Mouse (Mus musculus) kidney, embryonic 15.5 days (tissue): ENCODE measurements at regions not wholly inside any gene's neighbourhood (a gene's known extent, or its start where the extent isn't known, plus 50 kb on each side); places are given as distances from the start of the nearest gene placed in this dataset.

Source experiments
- ATAC-seq: fragments of 200-750 bp; cut with Nextera tagmentation; replicated peaks from 2 replicates; pipeline ENCODE4 v1.8.0; 2017; ENCODE audit warnings: moderate TSS enrichment; ENCODE audit not compliant: low FRiP score
- H3K27ac ChIP-seq: fragments of 300-500 bp; sonication (generic); 2 replicates; pipeline ENCODE4 v1.5.1; 2015; ENCODE audit warnings: mild to moderate bottlenecking, inconsistent platforms
- H3K27me3 ChIP-seq: fragments of 300-500 bp; sonication (generic); 2 replicates; pipeline ENCODE4 v1.6.1; 2015; ENCODE audit warnings: inconsistent platforms
- H3K36me3 ChIP-seq: fragments of 300-500 bp; sonication (generic); 2 replicates; pipeline ENCODE4 v1.6.1; 2015; ENCODE audit warnings: inconsistent platforms
- H3K4me1 ChIP-seq: fragments of 300-500 bp; sonication (generic); 2 replicates; pipeline ENCODE4 v1.6.1; 2015; ENCODE audit warnings: inconsistent platforms
- H3K4me2 ChIP-seq: fragments of 300-500 bp; sonication (generic); 2 replicates; pipeline ENCODE4 v1.6.1; 2015; ENCODE audit warnings: moderate library complexity, mild to moderate bottlenecking, inconsistent platforms
- H3K4me3 ChIP-seq: fragments of 300-500 bp; sonication (generic); replicated peaks from 2 replicates; pipeline ENCODE4 v1.5.1; 2015; ENCODE audit warnings: mild to moderate bottlenecking, inconsistent platforms
- H3K9ac ChIP-seq: fragments of 300-500 bp; sonication (generic); 2 replicates; pipeline ENCODE4 v1.6.1; 2015; ENCODE audit warnings: mild to moderate bottlenecking, inconsistent platforms
- H3K9me3 ChIP-seq: fragments of 300-500 bp; sonication (generic); replicated peaks from 2 replicates; pipeline ENCODE4 v1.6.1; 2016; ENCODE audit warnings: inconsistent platforms
- WGBS: fragments of 180-500 bp; shearing (Covaris S2); methylation state at CpG from one replicate; pipeline ENCODE4 v1.1.7; 2015; ENCODE audit warnings: mixed read lengths; 5-methylcytosine and 5-hydroxymethylcytosine counted together

- WGBS = 80% methylated on average over 3 of the region's 3 CpGs
- H3K4me1 ChIP-seq = peaks cover 8% of the 10 kb centered on the region
- no peaks in the 10 kb centered on the region for H3K27me3 ChIP-seq
- H3K27ac ChIP-seq = no peak overlapping the region
- no peak overlapping the region for H3K9ac ChIP-seq
- no peaks in the 10 kb centered on the region for H3K9me3 ChIP-seq
- no peaks in the 10 kb centered on the region for H3K36me3 ChIP-seq
- H3K4me3 ChIP-seq = no peak overlapping the region
- no peak overlapping the region for H3K4me2 ChIP-seq
- ATAC-seq = no peak
Observed at GRCm38 (mm10) chr16:21351289-21351688, 71.6 kb upstream of the Vps8 start.

DNA sequence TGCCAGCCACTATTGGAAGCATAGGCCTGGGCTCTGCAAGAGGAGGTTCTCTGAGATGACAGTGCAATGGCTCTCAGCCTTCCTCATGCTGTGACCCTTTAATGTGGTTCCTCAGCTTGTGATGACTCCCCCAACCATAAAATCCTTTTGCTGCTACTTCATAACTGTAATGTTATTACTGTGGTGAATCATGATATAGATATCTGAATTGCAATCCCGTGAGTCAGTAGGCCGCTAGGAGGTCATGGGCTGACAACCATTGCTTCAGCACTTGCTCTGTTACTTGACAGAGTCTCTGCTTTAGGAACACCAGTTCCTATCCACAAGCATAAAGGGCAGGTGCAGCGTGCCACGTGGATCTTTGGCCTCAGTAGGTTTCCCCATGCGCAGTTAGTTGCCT, 69.8 kb upstream of the Vps8 start:
- Histone ChIP-seq H3K4me2 (no peak overlapping the region; the same call in 1 of the 2 replicates), H3K9me3 (no peaks in the 10 kb centered on the region), H3K36me3 (no peaks in the 10 kb centered on the region), H3K4me3 (no peak overlapping the region), H3K27me3 (0 out of 2 replicates have a peak, but pooled peaks cover 4% of the 10 kb centered on the region), H3K27ac (no peak overlapping the region), H3K4me1 (peaks cover 13% of the 10 kb centered on the region), H3K9ac (no peak overlapping the region)
- 47% methylated on average over 5 of the region's 5 CpGs for WGBS
- ATAC-seq = 0 out of 2 replicates have a peak, but pooled peaks have one; percentile 20

- whole genome bisulfite sequencing = 14% methylated on average over 6 of the region's 6 CpGs
- no peaks in the 10 kb centered on the region for H3K9me3 ChIP-seq
- H3K4me3 ChIP-seq = no peak overlapping the region
- H3K27ac ChIP-seq = no peak overlapping the region
- H3K36me3 ChIP-seq = no peaks in the 10 kb centered on the region
- H3K4me1 ChIP-seq = peaks cover 17% of the 10 kb centered on the region
- H3K27me3 ChIP-seq = 0 out of 2 replicates have a peak, but pooled peaks cover 4% of the 10 kb centered on the region
- H3K4me2 ChIP-seq = no peak overlapping the region; the same call in 1 of the 2 replicates
- H3K9ac ChIP-seq = no peak overlapping the region
- peak; percentile 52; the same call in 1 of the 2 replicates for ATAC-seq
Observed at GRCm38 (mm10) chr16:21353545-21353944, 69.4 kb upstream of the Vps8 start.

- H3K4me2 ChIP-seq = no peak overlapping the region
- H3K27ac ChIP-seq = no peak overlapping the region
- H3K9ac ChIP-seq = no peak overlapping the region
- no peaks in the 10 kb centered on the region for H3K9me3 ChIP-seq
- WGBS = 76% methylated on average over 1 of the region's 1 CpGs
- H3K27me3 ChIP-seq = peaks cover 10% of the 10 kb centered on the region; the same call in 1 of the 2 replicates
- no peaks in the 10 kb centered on the region for H3K36me3 ChIP-seq
- peaks cover 19% of the 10 kb centered on the region for H3K4me1 ChIP-seq
- H3K4me3 ChIP-seq = no peak overlapping the region
- ATAC-seq = no peak
Observed at GRCm38 (mm10) chr16:21355638-21356037, 67.3 kb upstream of the Vps8 start.

- Histone ChIP-seq H3K9me3 (no peaks in the 10 kb centered on the region), H3K4me1 (peaks cover 21% of the 10 kb centered on the region), H3K9ac (no peak overlapping the region), H3K4me2 (no peak overlapping the region), H3K4me3 (no peak overlapping the region), H3K27me3 (peaks cover 10% of the 10 kb centered on the region; the same call in 1 of the 2 replicates), H3K36me3 (no peaks in the 10 kb centered on the region), H3K27ac (no peak overlapping the region)
- no peak; the same call in 1 of the 2 replicates for ATAC-seq
- 67% methylated on average over 5 of the region's 5 CpGs for WGBS
Observed at GRCm38 (mm10) chr16:21357433-21357832, 65.5 kb upstream of the Vps8 start.

GRCm38 (mm10) chr16:21358313-21358920, 64.5 kb upstream of the Vps8 start:
- H3K27me3 ChIP-seq = peaks cover 10% of the 10 kb centered on the region; the same call in 1 of the 2 replicates
- H3K9me3 ChIP-seq = no peaks in the 10 kb centered on the region
- no peak overlapping the region for H3K27ac ChIP-seq
- H3K9ac ChIP-seq = no peak overlapping the region
- WGBS = 61% methylated on average over 12 of the region's 12 CpGs
- no peak overlapping the region for H3K4me2 ChIP-seq
- peaks cover 24% of the 10 kb centered on the region for H3K4me1 ChIP-seq
- no peak overlapping the region for H3K4me3 ChIP-seq
- ATAC-seq = no peak
- no peaks in the 10 kb centered on the region for H3K36me3 ChIP-seq

DNA sequence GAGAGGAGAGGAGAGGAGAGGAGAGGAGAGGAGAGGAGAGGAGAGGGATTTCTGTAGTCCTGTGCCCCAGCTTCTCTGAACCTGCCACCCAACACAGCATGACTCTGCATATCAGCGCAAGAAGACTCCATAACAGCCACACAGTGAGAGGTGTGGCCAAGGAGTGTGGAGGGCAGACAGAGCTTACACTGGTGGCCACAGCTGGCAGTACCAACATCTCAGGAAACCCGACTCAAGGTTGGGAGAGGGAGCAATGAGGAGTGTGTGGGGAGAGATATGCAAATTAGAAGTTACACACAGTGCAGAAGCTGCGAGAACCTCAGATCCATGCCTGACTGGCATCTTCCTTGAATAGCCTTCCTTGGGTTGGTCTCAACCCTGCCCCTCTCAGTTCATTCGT, 63.5 kb upstream of the Vps8 start:
- peak; percentile 67; the same call in 1 of the 2 replicates for ATAC-seq
- H3K27me3 ChIP-seq = peaks cover 10% of the 10 kb centered on the region; the same call in 1 of the 2 replicates
- H3K4me3 ChIP-seq = no peak overlapping the region
- H3K27ac ChIP-seq = no peak overlapping the region
- H3K9ac ChIP-seq = no peak overlapping the region
- WGBS = 65% methylated on average over 4 of the region's 4 CpGs
- peaks cover 24% of the 10 kb centered on the region for H3K4me1 ChIP-seq
- no peaks in the 10 kb centered on the region for H3K36me3 ChIP-seq
- H3K9me3 ChIP-seq = no peaks in the 10 kb centered on the region
- no peak overlapping the region for H3K4me2 ChIP-seq

GRCm38 (mm10) chr16:21361406-21361805, 61.5 kb upstream of the Vps8 start:
- no peak overlapping the region for H3K4me3 ChIP-seq
- H3K36me3 ChIP-seq = no peaks in the 10 kb centered on the region

GRCm38 (mm10) chr16:21362663-21363367, 60.1 kb upstream of the Vps8 start:
- H3K4me2 ChIP-seq = no peak overlapping the region
- ATAC-seq = no peak
- H3K9ac ChIP-seq = no peak overlapping the region
- 40% methylated on average over 12 of the region's 12 CpGs for WGBS
- no peaks in the 10 kb centered on the region for H3K9me3 ChIP-seq
- H3K27ac ChIP-seq = no peak overlapping the region
- peaks cover 20% of the 10 kb centered on the region for H3K4me1 ChIP-seq
- peaks cover 12% of the 10 kb centered on the region; the same call in 1 of the 2 replicates for H3K27me3 ChIP-seq
- no peaks in the 10 kb centered on the region for H3K36me3 ChIP-seq
- H3K4me3 ChIP-seq = no peak overlapping the region

More at GRCm38 (mm10) chr16:21361406-21361805, 61.5 kb upstream of the Vps8 start:
- Histone ChIP-seq H3K27me3 (peaks cover 10% of the 10 kb centered on the region; the same call in 1 of the 2 replicates), H3K4me2 (no peak overlapping the region), H3K9me3 (no peaks in the 10 kb centered on the region), H3K27ac (no peak overlapping the region), H3K4me1 (peaks cover 24% of the 10 kb centered on the region), H3K9ac (no peak overlapping the region)
- WGBS = 27% methylated on average over 2 of the region's 2 CpGs
- no peak for ATAC-seq

DNA sequence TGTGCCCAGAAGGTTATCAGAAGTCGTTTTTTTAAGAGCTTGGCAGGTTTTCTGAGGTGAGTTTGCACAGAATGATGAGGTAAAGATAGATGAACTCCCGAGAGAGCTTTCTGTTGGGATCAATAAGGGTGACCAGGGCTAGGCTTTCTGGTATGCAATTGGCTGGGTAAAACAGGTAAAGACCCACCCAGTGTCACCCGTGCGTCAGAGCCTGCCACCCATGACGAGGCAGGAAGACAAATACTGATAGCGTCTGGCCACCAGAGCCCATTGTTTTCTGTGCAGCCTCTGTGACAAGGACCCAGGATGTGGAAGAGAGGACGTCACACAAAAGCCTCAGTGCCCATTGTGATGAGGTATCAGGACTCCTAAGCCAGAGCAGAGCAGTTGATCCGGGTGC, 58.0 kb upstream of the Vps8 start:
- Histone ChIP-seq H3K9ac (no peak overlapping the region), H3K9me3 (no peaks in the 10 kb centered on the region), H3K27ac (no peak overlapping the region), H3K27me3 (peaks cover 7% of the 10 kb centered on the region; the same call in 1 of the 2 replicates), H3K4me3 (no peak overlapping the region), H3K4me2 (no peak overlapping the region), H3K4me1 (peaks cover 13% of the 10 kb centered on the region), H3K36me3 (no peaks in the 10 kb centered on the region)
- ATAC-seq = no peak
- WGBS = 66% methylated on average over 8 of the region's 8 CpGs

DNA sequence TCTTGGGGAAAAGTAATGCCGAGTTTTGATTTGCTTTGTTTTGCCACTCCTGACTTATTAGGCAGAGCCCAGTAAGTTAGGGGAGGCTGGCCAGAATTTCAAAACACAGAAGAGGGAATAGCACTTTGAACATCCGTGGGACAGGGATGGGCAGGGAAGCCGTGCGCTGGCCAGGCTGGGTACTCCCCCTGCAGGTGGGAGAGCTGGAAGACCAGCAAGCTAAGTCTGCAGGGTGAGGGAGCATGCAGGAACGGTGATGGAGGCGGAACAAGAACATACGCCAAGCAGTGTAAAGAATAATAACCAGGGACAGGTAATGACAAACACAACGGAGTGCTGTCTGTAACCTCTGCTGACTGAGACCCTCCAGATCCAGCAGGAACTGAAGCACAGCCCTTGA, 55.5 kb upstream of the Vps8 start:
- no peaks in the 10 kb centered on the region for H3K36me3 ChIP-seq
- H3K9ac ChIP-seq = no peak overlapping the region
- H3K9me3 ChIP-seq = no peaks in the 10 kb centered on the region
- no peak overlapping the region for H3K4me3 ChIP-seq
- WGBS = 27% methylated on average over 8 of the region's 8 CpGs
- 0 out of 2 replicates have a peak, but pooled peaks have one; percentile 52 for ATAC-seq
- peaks cover 6% of the 10 kb centered on the region; the same call in 1 of the 2 replicates for H3K27me3 ChIP-seq
- peaks cover 11% of the 10 kb centered on the region for H3K4me1 ChIP-seq
- H3K27ac ChIP-seq = no peak overlapping the region
- no peak overlapping the region for H3K4me2 ChIP-seq

DNA sequence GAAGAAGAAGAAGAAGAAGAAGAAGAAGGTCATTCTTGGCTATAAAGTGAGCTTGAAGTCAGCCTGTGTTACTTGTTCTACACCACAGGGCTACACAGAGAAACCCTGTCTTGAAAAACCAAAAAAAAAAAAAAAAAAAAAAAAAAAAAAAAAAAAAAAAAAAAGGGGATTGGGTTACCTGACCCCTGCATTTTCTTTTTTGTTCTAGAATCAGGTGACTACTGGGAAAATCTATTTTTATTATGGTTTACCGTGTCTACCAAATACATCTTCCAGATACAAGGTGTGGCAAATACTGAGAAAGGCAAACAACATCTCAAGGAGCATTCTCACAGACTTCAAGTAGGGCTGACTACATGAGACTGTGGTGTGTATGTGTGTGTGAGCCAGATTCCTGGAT, 54.1 kb upstream of the Vps8 start:
- peaks cover 14% of the 10 kb centered on the region; the same call in 1 of the 2 replicates for H3K27me3 ChIP-seq
- H3K4me2 ChIP-seq = no peak overlapping the region
- peaks cover 5% of the 10 kb centered on the region; the same call in 1 of the 2 replicates for H3K4me1 ChIP-seq
- H3K9ac ChIP-seq = no peak overlapping the region
- WGBS = 74% methylated on average over 1 of the region's 1 CpGs
- H3K9me3 ChIP-seq = no peaks in the 10 kb centered on the region
- H3K4me3 ChIP-seq = no peak overlapping the region
- ATAC-seq = no peak
- H3K36me3 ChIP-seq = no peaks in the 10 kb centered on the region
- H3K27ac ChIP-seq = no peak overlapping the region
